ENCODE assay signal across 9 mouse cellular contexts in genomic region chr9:95279590-95280344, GRCm38 (mm10).
DNase-seq lines count a peak whose midpoint lies in the region; ATAC-seq and TF ChIP-seq lines count a peak whose summit lies in the region.
"Had no signal": no experiment of that assay in that cellular context is flagged by ENCODE, and none has a peak within 500 bp of the region (broad histone marks: within the 10 kb centered on the region; RNA-seq: fewer than 3 reads in every experiment).

No protein-coding gene starts in this region.

- H3K27ac ChIP-seq in hindbrain, postnatal 0 days = no peak overlapping the region
- no peak overlapping the region for H3K27ac ChIP-seq in hindbrain, embryonic 13.5 days
- H3K27ac ChIP-seq in heart, embryonic 11.5 days (ENCODE audit: low read depth, low read length) = 0 out of 2 replicates have a peak overlapping the region, but pooled peaks have one; percentile 16

- H3K36me3 ChIP-seq in hindbrain, postnatal 0 days (ENCODE audit: insufficient read depth, low read length) = no peaks in the 10 kb centered on the region
- no peaks in the 10 kb centered on the region for H3K36me3 ChIP-seq in hindbrain, embryonic 13.5 days
- no peaks in the 10 kb centered on the region for H3K36me3 ChIP-seq in heart, embryonic 11.5 days (ENCODE audit: control insufficient read depth, insufficient read depth, low read length)
- H3K36me3 ChIP-seq: G1E had no signal

- no peak for ATAC-seq in hindbrain, postnatal 0 days
- ATAC-seq in hindbrain, embryonic 13.5 days (ENCODE audit: low FRiP score) = no peak
- peak; percentile 73 for ATAC-seq in heart, embryonic 11.5 days (replicated peaks; ENCODE audit: insufficient number of reproducible peaks, low FRiP score, low TSS enrichment)

- no peak overlapping the region for H3K4me2 ChIP-seq in hindbrain, postnatal 0 days (ENCODE audit: low read depth, low read length)
- no peak overlapping the region for H3K4me2 ChIP-seq in hindbrain, embryonic 13.5 days
- peak overlapping the region; percentile 2; the same call in 1 of the 2 replicates for H3K4me2 ChIP-seq in heart, embryonic 11.5 days

- H3K27me3 ChIP-seq in hindbrain, postnatal 0 days (ENCODE audit: insufficient read depth, low read length) = no peaks in the 10 kb centered on the region
- no peaks in the 10 kb centered on the region for H3K27me3 ChIP-seq in hindbrain, embryonic 13.5 days
- no peaks in the 10 kb centered on the region for H3K27me3 ChIP-seq in heart, embryonic 11.5 days (ENCODE audit: control insufficient read depth, insufficient read depth, low read length)

- no peak overlapping the region for H3K9ac ChIP-seq in hindbrain, postnatal 0 days (replicated peaks; ENCODE audit: low read length)
- no peak overlapping the region for H3K9ac ChIP-seq in hindbrain, embryonic 13.5 days
- no peak overlapping the region for H3K9ac ChIP-seq in heart, embryonic 11.5 days (ENCODE audit: low read depth, low read length)

- H3K4me3 ChIP-seq in hindbrain, postnatal 0 days (ENCODE audit: low read length) = no peak overlapping the region
- H3K4me3 ChIP-seq in hindbrain, embryonic 13.5 days = no peak overlapping the region
- H3K4me3 ChIP-seq in heart, embryonic 11.5 days (ENCODE audit: low read depth, low read length) = no peak overlapping the region

- H3K4me1 ChIP-seq in hindbrain, postnatal 0 days (ENCODE audit: insufficient read depth, low read length) = no peaks in the 10 kb centered on the region
- no peaks in the 10 kb centered on the region for H3K4me1 ChIP-seq in hindbrain, embryonic 13.5 days (replicated peaks)
- H3K4me1 ChIP-seq in heart, embryonic 11.5 days (ENCODE audit: control insufficient read depth, insufficient read depth, low read length) = peaks cover 5% of the 10 kb centered on the region; the same call in 1 of the 2 replicates

- no peaks in the 10 kb centered on the region for H3K9me3 ChIP-seq in hindbrain, postnatal 0 days (ENCODE audit: low read length)
- H3K9me3 ChIP-seq in hindbrain, embryonic 13.5 days = no peaks in the 10 kb centered on the region; the same call in 1 of the 2 replicates
- no peaks in the 10 kb centered on the region for H3K9me3 ChIP-seq in heart, embryonic 11.5 days (replicated peaks; ENCODE audit: control insufficient read depth, low read length)

- no peak for TF ChIP-seq CTCF in hindbrain, postnatal 0 days (IDR thresholded peaks at IDR 0.05; ENCODE audit: low read depth)

- peak; percentile 36 for DNase-seq in hindbrain, postnatal 0 days (ENCODE audit: low spot score)
- peak; percentile 67 for DNase-seq in adrenal gland, postnatal 14 days
- DNase-seq in kidney, postnatal 14 days = peak; percentile 79
- DNase-seq in naive thymus-derived CD4-positive, alpha-beta T cell, adult 2 months (ENCODE audit: low read depth) = peak; percentile 77
- no peak for DNase-seq in neural tube, embryonic 10.5 days (ENCODE audit: extremely low spot score, low spot score)
- DNase-seq in testis, postnatal 14 days (ENCODE audit: low spot score) = no peak

- WGBS in hindbrain, postnatal 0 days = 77% methylated on average over 10 of the region's 10 CpGs
- 80% methylated on average over 10 of the region's 10 CpGs for WGBS in hindbrain, embryonic 13.5 days
- WGBS in heart, embryonic 11.5 days (ENCODE audit: insufficient replicate concordance) = 47% methylated on average over 10 of the region's 10 CpGs

Comparison
In these comparisons a context has a peak if more than half of its experiments do, and no peak if none do; other contexts are left out.
1. DNase-seq: peak in hindbrain, postnatal 0 days (single experiment), adrenal gland, postnatal 14 days (single experiment), kidney, postnatal 14 days (single experiment) and naive thymus-derived CD4-positive, alpha-beta T cell, adult 2 months (single experiment); none in neural tube, embryonic 10.5 days (single experiment) and testis, postnatal 14 days (single experiment).